Mouse (Mus musculus) heart, postnatal 0 days (tissue): Measurements from ENCODE around the gene Uap1.

Experiments used
- CTCF ChIP-seq: IDR thresholded peaks from 2 replicates; pipeline ENCODE4 v1.5.1; 2016; ENCODE audit warnings: antibody characterized with exemption, control low read depth, low read depth
- EP300 ChIP-seq: IDR thresholded peaks from 2 replicates; pipeline ENCODE4 v1.6.1; 2016; ENCODE audit warnings: antibody characterized with exemption, low read depth

- no peak for TF ChIP-seq CTCF
- TF ChIP-seq EP300 = no peak
Measured at GRCm38 (mm10) chr1:170159707-170160106, 15.1 kb downstream of the Uap1 start.
